Mouse (Mus musculus): ENCODE results near the gene Pabpc4. TPM values are rescaled to one million over a fixed set of nuclear protein-coding genes. Genes with fewer than 3 reads are reported as not detected.
"Not testable (repeated sequence)": the region's sequence is repeated elsewhere in the genome, so short reads cannot be mapped to it uniquely, and the experiment has no call there.

Pabpc4 gene
- total and polyA plus RNA-seq, 3 experiments: 98.9 to 277 (median 110) TPM

DNA sequence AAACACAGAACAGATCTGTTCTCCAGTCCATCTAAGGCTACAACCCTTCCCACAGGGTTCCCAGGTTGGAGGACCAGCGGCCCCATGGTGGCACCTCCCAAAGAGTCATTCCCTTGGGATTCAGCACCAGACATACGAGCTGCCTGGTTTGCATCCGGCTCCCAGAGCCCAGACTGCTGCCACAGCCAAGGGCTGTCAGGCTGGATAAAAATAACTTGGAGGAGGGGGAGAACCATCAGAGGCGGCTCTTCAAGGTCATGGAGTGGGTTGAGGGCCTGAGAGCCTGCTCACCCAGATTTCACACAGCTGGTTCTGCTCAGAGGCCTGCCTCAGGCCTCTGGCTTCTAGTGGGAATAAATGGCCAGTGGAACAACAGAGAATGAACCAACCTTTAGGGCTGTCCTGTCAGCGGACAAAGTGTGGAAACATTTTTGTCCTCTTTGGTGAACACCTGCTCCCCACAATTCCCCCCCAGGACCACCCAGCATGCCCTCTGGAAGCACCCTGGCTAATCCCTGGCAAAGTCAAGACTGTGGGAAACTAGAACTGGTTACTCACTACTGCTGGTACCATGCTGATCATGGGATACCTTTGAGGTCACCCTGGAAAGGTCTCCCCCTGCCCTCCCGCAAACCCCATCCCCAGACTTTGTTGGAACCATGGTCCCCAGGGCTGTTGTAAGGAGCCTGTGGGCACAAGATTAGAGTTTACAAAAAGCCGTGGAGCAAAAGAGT, 14.8 kb upstream of the Pabpc4 start:
- DNase-seq: no peak

GRCm38 (mm10) chr4:123248971-123249567, 13.1 kb upstream of the Pabpc4 start:
- peak; percentile 89 for DNase-seq

- no peak for DNase-seq
These were observed 9.9 kb upstream of the Pabpc4 start for GRCm38 (mm10) chr4:123252214-123252613.

- DNase-seq: no peak
These were observed 7.5 kb upstream of the Pabpc4 start for GRCm38 (mm10) chr4:123254617-123255016.

DNA sequence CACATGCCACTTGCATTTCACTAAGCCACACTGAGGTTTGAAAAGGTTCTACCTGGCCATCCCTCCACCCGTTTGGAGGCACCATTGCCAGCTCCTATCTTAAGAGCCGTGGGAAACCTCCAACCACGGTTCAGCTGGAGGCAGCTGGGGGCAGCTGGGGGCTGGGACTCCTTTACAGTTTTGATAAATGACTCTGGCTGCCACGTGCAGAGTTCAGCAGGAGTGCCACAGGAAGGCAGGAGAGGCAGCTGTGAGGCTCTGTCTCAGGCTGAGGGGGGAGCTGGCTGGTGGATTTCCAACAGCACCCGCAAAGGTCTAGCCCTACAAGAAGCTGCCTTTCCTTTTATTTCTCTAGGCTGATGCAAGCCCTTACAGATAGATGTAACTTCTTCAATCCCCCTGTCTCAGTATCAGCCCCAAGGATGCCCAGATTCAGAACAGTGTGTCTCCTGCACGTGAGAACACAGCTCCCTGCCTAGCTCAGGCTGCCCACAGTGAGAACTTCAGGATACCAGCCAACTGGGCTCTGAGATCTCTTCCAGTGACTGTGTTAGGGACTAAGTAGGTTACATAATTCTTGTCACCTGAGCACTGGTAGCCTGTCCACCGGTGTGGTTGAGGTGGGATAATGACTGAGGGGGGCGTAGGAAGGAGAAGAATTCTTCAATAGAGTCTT, 1.9 kb upstream of the Pabpc4 start:
- peak; percentile 25 for DNase-seq

- no peak for DNase-seq
These were observed 8.9 kb downstream of the Pabpc4 start for GRCm38 (mm10) chr4:123271063-123271462.

DNA sequence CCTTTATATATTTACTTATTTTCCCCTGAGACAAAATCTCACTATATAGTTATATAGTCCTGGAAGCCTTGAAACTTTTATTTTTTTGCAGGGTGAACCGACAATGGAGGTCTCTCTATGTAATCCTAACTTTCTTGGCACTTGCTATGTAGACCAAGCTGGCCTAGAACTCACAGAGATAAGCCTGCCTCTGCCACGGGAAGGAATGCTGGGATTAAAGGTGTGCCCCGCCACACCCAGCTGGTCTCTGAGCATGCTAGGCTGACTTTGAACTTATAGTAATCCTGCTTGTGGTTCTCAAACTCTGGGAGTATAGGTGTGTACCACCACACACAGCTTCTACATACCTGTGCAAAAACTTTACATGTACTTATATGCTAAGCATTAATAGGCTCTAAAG, 18.0 kb downstream of the Pabpc4 start:
- DNase-seq: no peak

DNA sequence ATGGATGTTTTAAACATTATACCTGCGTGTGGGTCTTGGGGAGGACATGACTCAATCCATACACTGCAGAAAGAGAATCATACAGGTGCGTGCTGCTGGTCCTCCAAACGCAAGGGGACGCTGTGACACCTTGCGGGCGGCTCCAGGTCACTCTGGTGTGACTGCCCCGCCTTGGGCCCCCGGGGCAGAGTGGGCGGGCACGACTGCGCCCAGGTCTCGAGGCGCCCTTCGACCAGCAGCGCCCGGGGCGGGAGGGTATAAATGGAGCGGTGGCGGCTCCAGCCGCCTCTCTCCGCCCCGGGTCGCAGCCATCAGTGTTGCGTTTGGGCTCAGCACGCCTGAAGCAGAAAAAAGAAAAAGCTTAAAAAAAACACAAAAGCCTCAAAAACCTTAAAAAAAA, 20.3 kb downstream of the Pabpc4 start:
- DNase-seq: peak; percentile 95

- peak; percentile 80 for DNase-seq
These were observed 20.9 kb downstream of the Pabpc4 start for GRCm38 (mm10) chr4:123282915-123283674.

DNA sequence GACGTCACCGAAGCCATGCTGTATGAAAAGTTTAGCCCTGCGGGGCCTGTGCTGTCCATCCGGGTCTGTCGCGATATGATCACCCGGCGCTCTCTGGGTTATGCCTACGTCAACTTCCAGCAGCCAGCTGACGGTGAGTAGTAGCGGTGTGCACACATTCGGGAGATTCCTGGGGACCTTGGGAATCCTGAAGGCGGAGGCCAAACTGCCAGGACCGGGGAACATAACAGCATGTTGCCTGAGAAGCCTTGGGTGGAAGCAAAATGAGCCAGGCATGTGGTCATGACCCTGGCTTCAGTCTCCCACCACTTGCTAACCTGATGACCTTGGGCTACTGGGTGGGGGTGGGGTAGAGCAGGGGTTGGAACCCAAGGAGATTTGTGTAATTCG, 21.5 kb downstream of the Pabpc4 start:
- DNase-seq: peak; percentile 66

GRCm38 (mm10) chr4:123284731-123285624, 22.8 kb downstream of the Pabpc4 start:
- DNase-seq: no peak

DNA sequence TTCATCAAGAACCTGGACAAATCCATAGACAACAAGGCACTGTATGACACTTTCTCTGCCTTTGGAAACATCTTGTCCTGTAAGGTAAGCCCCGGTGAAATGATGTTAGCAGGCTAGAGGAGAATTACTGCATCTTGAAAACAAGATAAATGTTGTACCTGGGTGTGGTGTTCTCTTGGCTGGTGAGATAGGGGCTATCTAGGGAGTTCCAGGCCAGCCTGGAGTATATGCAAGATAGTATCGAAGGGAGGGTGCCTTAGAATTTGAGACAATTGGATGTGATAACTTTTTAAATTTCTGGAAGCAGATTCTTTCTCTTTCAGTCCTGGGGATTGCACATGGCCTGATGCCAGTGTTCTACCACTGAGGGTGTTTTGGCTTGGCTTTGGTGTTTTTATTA, 24.6 kb downstream of the Pabpc4 start:
- no peak for DNase-seq

GRCm38 (mm10) chr4:123289038-123289437, 26.9 kb downstream of the Pabpc4 start:
- no peak for DNase-seq

DNA sequence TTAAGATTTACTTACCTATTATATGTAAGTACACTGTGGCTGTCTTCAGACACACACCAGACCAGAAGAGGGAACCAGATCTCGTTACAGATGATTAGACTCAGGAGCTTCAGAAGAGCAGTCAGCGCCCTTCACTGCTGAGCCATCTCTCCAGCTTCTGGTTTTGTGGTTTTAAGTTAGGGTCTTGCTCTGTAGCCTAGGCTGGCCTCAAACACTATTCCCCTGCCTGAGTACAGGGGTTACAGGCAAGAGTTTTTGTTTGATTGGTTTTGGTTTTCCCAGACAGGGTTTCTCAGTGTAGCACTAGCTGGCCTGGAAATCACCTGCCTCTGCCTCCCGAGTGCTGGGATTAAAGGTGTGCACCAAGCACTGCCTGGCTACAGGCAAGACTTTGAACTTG, 30.2 kb downstream of the Pabpc4 start:
- DNase-seq: no peak

GRCm38 (mm10) chr4:123292989-123293388, 30.8 kb downstream of the Pabpc4 start:
- DNase-seq: peak; percentile 31

DNA sequence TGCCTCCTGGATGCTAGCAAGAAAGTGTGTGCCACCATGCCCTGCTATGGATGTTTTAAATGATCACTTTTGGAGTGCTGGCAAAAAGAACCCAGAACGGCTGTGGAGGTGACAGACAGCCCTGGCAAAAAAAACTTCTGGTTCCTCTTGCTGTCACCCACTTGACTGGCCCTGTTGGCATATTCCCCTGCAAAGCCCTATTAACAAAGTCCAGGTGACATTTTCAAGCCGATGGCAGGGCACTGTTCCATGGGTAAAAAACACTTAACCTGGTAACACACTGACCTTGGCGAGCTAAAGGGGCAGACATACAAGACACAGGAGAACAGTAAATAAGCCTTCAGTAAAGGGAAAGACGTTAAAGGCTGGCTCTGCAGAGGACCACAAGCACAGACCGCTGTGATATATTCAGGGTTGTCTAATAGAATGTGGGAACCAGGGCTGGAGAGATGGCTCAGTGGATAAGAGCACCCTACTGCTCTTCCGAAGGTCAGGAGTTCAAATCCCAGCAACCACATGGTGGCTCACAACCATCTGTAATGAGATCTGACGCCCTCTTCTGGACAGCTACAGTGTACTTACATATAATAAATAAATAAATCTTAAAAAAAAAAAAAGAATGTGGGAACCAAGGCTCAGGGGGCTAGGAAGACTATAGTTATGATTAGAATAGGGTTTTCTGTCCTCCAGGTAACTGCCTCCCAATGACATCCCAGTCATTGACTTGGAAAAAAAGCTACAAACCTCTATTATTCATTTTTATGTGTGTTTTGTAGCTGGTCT, 31.7 kb downstream of the Pabpc4 start:
- DNase-seq: no peak

GRCm38 (mm10) chr4:123295026-123295425, 32.9 kb downstream of the Pabpc4 start:
- DNase-seq: not testable (repeated sequence)

- peak; percentile 21 for DNase-seq
These were observed 33.5 kb downstream of the Pabpc4 start for GRCm38 (mm10) chr4:123295516-123296147.

DNA sequence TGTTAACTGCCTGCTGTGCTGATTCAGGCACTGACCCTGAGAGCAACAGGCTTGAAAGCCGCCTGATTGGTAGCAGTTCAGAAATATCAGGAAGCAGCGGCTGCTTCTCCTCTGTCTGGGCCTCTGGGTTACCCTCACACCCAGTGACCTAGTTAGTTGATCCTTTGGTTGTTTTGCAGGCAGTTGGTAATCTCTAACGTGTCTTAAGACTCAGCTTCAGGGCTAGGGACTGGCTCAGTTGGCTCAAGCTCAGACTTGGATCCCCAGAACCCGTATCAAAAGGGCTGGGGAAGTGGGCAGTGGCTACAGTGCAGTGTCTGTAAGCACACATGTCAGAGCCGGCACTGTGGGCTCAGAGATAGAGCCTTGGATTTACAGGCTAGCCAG, 34.0 kb downstream of the Pabpc4 start:
- peak; percentile 20 for DNase-seq

All from adrenal gland, adult 2 months (tissue).